Mouse (Mus musculus): ENCODE measurements around the gene Ddias.

- no peak for TF ChIP-seq CTCF (IDR thresholded peaks at IDR 0.05; ENCODE audit: control insufficient read depth, insufficient read depth, low read length)
- TF ChIP-seq POLR2A (IDR thresholded peaks at IDR 0.05; ENCODE audit: borderline replicate concordance, control insufficient read depth, low read depth, low read length) = no peak
Measured at GRCm38 (mm10) chr7:92826248-92826647, 47.8 kb downstream of the Ddias start.

All from bone marrow, adult 2 months (tissue).